Mouse (Mus musculus) urinary bladder, postnatal 25 days (tissue): Measurements from ENCODE around the gene Hykk.

ENCODE experiments used
- DNase-seq: peaks from one replicate; pipeline ENCODE4 v3.0.0; 2022; ENCODE audit warnings: low spot score

The Hykk gene

DNA sequence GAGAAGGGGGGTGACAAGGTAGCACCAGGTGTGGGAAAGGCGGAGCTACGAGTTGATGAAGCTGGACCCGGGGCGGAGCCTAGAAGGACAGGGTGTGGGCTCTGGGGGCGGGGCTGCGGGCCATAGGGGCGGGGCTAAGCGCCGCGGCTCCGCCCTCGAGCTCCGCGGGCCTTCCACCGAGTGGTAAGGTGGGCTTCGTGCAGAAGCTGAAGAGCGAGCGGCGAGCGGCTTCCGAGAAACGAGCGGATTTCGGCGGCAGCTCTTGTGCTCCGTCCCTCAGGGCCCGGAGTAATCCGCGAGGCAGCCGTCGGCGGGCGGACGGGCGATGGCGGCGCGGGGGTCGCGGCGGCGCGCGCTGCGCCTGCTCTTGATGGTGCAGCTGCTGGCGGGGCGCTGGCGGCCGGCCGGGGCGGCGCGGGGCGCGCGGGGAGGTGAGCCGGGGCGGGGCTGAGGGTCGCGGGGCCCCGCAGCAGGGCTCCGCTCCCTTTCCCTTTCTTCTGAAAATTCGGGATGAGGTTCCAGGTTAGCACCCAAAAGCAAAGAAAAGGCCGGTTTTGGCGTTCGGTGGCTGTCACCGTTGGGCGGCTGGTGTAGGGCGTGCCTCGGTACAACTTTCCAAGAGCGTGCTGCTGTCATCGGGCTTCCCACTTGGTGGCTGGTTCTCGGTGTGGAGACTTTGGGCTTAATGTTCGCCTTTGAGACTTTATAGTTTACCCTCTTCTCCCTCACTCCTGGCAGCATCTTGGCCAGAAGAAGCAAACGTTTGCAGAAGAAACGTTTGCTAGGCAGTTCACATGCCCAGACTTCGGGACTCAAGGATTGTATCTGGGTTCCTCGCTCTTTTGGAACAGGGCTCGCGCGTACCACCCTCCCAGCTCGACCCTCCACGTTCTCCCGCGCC lies 64.5 kb downstream of the Hykk start:
- DNase-seq = peak; percentile 5

DNA sequence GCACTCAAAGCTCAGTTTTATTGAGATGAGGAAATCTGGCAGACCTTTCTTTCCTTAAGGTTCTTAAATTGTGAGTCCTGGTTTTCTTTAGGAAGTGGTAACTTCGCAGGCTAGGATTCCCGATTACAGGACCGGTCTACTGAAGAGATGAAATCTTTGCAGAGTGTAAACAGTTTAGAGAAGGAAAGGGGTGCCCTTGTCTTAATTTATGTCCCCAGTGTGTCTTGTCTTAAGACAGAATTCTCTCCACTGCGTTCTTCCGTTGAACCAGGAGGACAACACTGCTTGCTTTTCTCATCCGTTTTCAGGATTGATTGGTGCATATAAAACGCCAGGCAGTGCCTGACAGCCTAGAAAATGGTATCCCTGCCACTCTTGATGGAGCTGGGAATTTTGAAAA lies 65.3 kb downstream of the Hykk start:
- no peak for DNase-seq

DNA sequence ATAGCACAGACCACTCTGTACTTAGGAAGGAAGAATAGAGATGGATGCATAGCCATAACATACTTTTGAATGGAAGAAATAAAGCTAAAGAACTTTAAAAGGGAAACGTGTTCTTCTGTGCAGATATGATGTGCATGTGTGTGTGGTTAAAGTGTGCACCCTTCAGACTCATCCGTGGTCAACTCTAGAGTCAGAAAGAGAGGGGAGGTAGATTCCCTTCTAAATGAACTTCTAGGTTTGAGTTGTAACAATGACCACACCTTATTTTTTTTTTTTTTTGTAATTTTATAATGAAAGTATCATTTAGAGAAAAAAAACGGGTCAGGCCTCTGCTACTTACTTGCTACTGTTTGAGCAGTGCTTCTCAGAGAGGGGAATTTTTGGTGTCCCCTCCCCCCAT lies 73.3 kb downstream of the Hykk start:
- DNase-seq = no peak

- DNase-seq = no peak
These were observed 77.3 kb downstream of the Hykk start for GRCm38 (mm10) chr9:54994381-54994780.

- DNase-seq = no peak
These were observed 78.6 kb downstream of the Hykk start for GRCm38 (mm10) chr9:54995645-54996044.
